Mouse (Mus musculus): ENCODE data around the gene Clvs2. TPM values are rescaled to one million over a fixed set of nuclear protein-coding genes. Genes with fewer than 3 reads are reported as not detected.
A peak's percentile ranks its signal among the peaks of the same experiment; 100 is the strongest.

Clvs2 gene
- total RNA-seq (2014; rRNA removed; ENCODE audit: low replicate concordance) (not detected in 2 replicates), polyA plus RNA-seq (2015; fragmentation: Nextera tagmentation; extraction: Ambion mirVana) (not detected in 2 replicates)

DNA sequence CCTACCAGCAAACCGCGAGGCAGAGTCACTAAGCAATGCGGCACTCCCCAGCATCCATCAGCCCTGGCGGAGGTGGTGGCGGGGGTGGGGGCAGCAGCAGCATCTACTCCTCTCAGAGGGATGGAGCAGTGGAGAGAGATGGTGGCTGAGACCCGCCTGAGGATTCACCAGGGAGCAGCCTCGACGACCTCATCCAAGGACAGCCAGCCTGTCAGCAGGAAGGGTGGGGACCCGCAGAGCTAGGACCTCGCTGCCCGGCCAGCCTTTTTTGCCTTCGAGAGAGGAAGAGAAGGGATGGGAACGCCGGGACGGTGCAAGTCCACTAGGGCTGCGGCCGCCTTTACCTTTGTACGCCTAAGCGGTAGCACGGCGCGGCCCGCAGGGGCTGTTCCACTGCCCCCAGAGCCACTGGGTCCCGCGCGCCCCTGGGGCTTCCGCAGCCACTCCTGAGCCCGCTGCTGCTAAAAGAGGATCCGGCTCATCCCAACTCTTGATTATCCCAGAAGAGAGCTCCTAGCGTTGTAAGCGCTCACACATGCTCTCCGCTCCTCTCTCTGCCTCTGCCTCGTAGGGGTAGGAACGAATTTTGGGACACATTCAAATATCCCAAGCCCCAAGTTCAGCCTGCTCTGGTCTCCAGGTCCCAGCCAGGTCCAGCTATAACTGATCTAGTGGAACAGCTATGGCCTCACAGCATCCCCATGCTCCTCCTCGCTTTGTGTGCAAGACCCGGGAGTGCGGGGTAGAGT, at the start of gene Clvs2:
Clvs2 (minus strand) TSS at position 639 of the 749 bp plus-strand sequence.
- Histone ChIP-seq H3K27ac (ENCODE audit: low read depth) (no peak within 1 kb of the TSS), H3K4me3 (ENCODE audit: low read depth, low read length) (peak within 1 kb of the TSS; percentile 27), H3K4me1 (ENCODE audit: control insufficient read depth, insufficient read depth) (no peaks in the 10 kb centered on the region), H3K27me3 (ENCODE audit: control insufficient read depth, insufficient read depth, low read length) (peaks cover 9% of the 10 kb centered on the region), H3K9ac (replicated peaks; ENCODE audit: low read depth, low read length) (no peak within 1 kb of the TSS), H3K36me3 (replicated peaks; ENCODE audit: control insufficient read depth, insufficient read depth, low read length) (no peaks in the 10 kb centered on the region), H3K9me3 (replicated peaks; ENCODE audit: control insufficient read depth, low read length) (no peaks in the 10 kb centered on the region), H3K4me2 (ENCODE audit: low read depth, low read length) (peak within 1 kb of the TSS; percentile 58)
- 2% methylated on average over 30 of the region's 37 CpGs for WGBS
- DNase-seq (ENCODE audit: low spot score): no peak
- ATAC-seq (ENCODE audit: insufficient read depth, low read depth): no peak
- TF ChIP-seq EP300 (IDR thresholded peaks at IDR 0.05; ENCODE audit: low read depth) (no peak), CTCF (IDR thresholded peaks at IDR 0.05; ENCODE audit: low read depth) (no peak)

DNA sequence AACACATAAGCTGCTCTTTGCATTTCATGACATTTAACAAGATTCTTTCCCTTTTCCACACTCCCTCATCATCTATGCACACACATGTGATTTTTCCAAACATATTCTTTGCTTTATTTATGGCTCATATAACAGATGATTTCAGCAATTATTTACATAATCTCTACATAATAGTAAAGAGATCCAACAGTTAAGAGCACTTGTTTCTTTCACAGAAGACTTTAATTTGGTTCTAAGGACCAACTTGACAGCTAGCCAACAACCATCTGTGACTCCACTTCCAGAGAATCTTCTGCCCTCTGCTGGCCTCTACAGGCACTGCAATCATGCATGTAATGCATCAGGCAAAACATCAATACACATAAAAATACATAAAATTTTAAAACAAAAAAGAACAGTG, 28.6 kb upstream of the Clvs2 start:
- no peak for ATAC-seq (ENCODE audit: insufficient read depth, low read depth)
- H3K9ac ChIP-seq (replicated peaks; ENCODE audit: low read depth, low read length): no peak overlapping the region

DNA sequence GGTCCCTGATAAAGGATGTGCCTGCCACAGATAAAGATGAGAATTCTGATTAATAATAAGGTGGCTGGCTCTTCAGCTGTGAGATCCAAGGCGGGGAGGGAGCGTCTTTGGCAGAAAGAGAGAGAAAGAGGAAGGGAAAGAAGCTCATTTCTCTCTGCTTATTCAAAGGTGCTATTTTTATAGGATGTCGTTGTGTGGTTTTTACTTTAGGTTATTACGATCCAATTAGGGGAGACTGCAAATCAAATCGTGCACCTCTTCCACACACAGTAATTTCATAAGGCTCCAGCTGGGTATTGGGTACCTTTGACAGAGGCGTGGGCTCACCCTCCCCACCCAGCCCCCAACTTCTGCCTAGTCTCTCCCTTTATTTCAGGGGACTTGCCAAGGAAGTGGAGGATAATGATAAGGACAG, 985 bp downstream of the Clvs2 start:
- H3K9ac ChIP-seq (replicated peaks; ENCODE audit: low read depth, low read length): no peak overlapping the region
- no peaks in the 10 kb centered on the region for H3K4me1 ChIP-seq (ENCODE audit: control insufficient read depth, insufficient read depth)
- H3K27me3 ChIP-seq (ENCODE audit: control insufficient read depth, insufficient read depth, low read length): peaks cover 9% of the 10 kb centered on the region
- no peaks in the 10 kb centered on the region for H3K36me3 ChIP-seq (replicated peaks; ENCODE audit: control insufficient read depth, insufficient read depth, low read length)
- no peaks in the 10 kb centered on the region for H3K9me3 ChIP-seq (replicated peaks; ENCODE audit: control insufficient read depth, low read length)
- no peak overlapping the region for H3K4me3 ChIP-seq (ENCODE audit: low read depth, low read length)
- no peak overlapping the region for H3K27ac ChIP-seq (ENCODE audit: low read depth)
- WGBS: 20% methylated on average over 6 of the region's 6 CpGs
- TF ChIP-seq CTCF (IDR thresholded peaks at IDR 0.05; ENCODE audit: low read depth) (no peak), EP300 (IDR thresholded peaks at IDR 0.05; ENCODE audit: low read depth) (no peak)
- ATAC-seq (ENCODE audit: insufficient read depth, low read depth): no peak
- H3K4me2 ChIP-seq (ENCODE audit: low read depth, low read length): no peak overlapping the region
- DNase-seq (ENCODE audit: low spot score): no peak

More for the DNA sequence above, 28.6 kb upstream of the Clvs2 start:
- H3K27me3 ChIP-seq (ENCODE audit: control insufficient read depth, insufficient read depth, low read length): no peaks in the 10 kb centered on the region
- H3K4me3 ChIP-seq (ENCODE audit: low read depth, low read length): no peak overlapping the region
- no peaks in the 10 kb centered on the region for H3K36me3 ChIP-seq (replicated peaks; ENCODE audit: control insufficient read depth, insufficient read depth, low read length)
- DNase-seq (ENCODE audit: low spot score): peak; percentile 22
- no peak overlapping the region for H3K4me2 ChIP-seq (ENCODE audit: low read depth, low read length)
- no peak for TF ChIP-seq EP300 (IDR thresholded peaks at IDR 0.05; ENCODE audit: low read depth)
- peak; percentile 67 for TF ChIP-seq CTCF (IDR thresholded peaks at IDR 0.05; ENCODE audit: low read depth)
- H3K27ac ChIP-seq (ENCODE audit: low read depth): no peak overlapping the region
- H3K9me3 ChIP-seq (replicated peaks; ENCODE audit: control insufficient read depth, low read length): no peaks in the 10 kb centered on the region
- no peaks in the 10 kb centered on the region for H3K4me1 ChIP-seq (ENCODE audit: control insufficient read depth, insufficient read depth)

DNA sequence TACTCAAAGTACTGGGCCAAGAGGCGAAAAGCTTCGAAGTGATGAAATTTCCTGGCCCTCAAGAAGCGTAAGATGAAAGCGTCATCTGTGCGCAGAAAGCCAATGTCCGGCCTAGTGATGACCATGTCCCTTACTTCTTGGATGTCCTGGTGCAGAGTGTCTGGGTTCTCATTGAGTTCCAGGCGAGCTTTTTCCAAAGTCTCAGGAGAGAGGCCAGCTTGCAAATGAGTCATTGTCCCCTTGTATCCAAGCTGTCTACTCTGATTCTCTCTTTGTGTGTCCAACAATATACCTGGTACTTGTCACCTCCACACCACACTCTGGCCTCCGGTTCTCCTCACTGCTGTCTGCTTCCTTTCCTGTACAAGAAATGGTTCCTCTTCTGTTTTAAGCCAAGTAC, 1.9 kb downstream of the Clvs2 start:
- Histone ChIP-seq H3K36me3 (replicated peaks; ENCODE audit: control insufficient read depth, insufficient read depth, low read length) (no peaks in the 10 kb centered on the region), H3K27ac (ENCODE audit: low read depth) (no peak overlapping the region), H3K9ac (replicated peaks; ENCODE audit: low read depth, low read length) (no peak overlapping the region), H3K4me1 (ENCODE audit: control insufficient read depth, insufficient read depth) (no peaks in the 10 kb centered on the region), H3K27me3 (ENCODE audit: control insufficient read depth, insufficient read depth, low read length) (peaks cover 9% of the 10 kb centered on the region), H3K9me3 (replicated peaks; ENCODE audit: control insufficient read depth, low read length) (no peaks in the 10 kb centered on the region), H3K4me2 (ENCODE audit: low read depth, low read length) (no peak overlapping the region), H3K4me3 (ENCODE audit: low read depth, low read length) (no peak overlapping the region)
- TF ChIP-seq EP300 (IDR thresholded peaks at IDR 0.05; ENCODE audit: low read depth): no peak
- TF ChIP-seq CTCF (IDR thresholded peaks at IDR 0.05; ENCODE audit: low read depth): no peak
- DNase-seq (ENCODE audit: low spot score) (no peak), ATAC-seq (ENCODE audit: insufficient read depth, low read depth) (no peak)
- WGBS: 83% methylated on average over 8 of the region's 8 CpGs

DNA sequence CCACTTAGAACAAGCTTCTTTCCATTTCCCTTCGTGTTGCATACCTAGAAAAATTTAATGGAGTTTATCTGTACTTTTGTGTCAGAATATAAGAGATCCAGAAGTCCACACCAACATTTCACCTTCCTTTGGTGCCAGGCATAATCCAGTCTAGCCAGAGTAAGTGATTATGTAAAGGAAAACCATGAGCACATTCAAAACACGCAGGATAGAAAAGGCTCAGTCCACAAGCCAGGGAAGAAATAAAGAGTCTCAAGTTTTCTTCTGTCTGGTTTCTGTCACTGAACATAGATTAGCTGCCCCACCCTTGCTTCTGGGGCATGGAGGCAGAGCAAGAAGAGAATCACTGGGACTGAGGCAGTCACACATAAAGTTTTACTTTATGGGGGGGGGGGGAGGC, 8.4 kb downstream of the Clvs2 start:
- Histone ChIP-seq H3K4me1 (ENCODE audit: control insufficient read depth, insufficient read depth) (no peaks in the 10 kb centered on the region), H3K9me3 (replicated peaks; ENCODE audit: control insufficient read depth, low read length) (no peaks in the 10 kb centered on the region), H3K27ac (ENCODE audit: low read depth) (no peak overlapping the region), H3K27me3 (ENCODE audit: control insufficient read depth, insufficient read depth, low read length) (no peaks in the 10 kb centered on the region), H3K36me3 (replicated peaks; ENCODE audit: control insufficient read depth, insufficient read depth, low read length) (no peaks in the 10 kb centered on the region), H3K4me2 (ENCODE audit: low read depth, low read length) (no peak overlapping the region), H3K4me3 (ENCODE audit: low read depth, low read length) (no peak overlapping the region), H3K9ac (replicated peaks; ENCODE audit: low read depth, low read length) (no peak overlapping the region)
- DNase-seq (ENCODE audit: low spot score) (no peak), ATAC-seq (ENCODE audit: insufficient read depth, low read depth) (no peak)
- TF ChIP-seq CTCF (IDR thresholded peaks at IDR 0.05; ENCODE audit: low read depth): no peak
- no peak for TF ChIP-seq EP300 (IDR thresholded peaks at IDR 0.05; ENCODE audit: low read depth)
- 54% methylated on average over 2 of the region's 2 CpGs for WGBS

DNA sequence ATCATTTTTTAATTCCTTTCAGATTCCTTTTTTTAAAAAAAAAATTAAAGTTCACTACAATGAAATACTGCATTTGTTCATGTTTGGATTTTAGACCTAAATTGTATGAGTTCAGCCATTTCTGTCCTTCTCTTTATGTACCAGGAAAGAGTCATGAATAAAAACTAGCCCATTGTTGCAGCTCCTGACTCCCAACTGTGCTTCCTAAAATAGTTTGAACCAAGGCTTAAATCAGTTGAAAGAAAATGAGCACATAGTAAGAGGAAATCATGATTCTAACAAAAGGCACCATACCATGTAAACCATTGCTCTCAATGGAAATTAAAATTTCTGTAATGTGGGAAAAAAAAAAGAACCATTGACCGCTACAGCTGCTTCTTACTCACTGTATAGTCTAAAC, 11.4 kb downstream of the Clvs2 start:
- ATAC-seq (ENCODE audit: insufficient read depth, low read depth) (no peak), DNase-seq (ENCODE audit: low spot score) (no peak)
- no peak overlapping the region for H3K4me2 ChIP-seq (ENCODE audit: low read depth, low read length)
- TF ChIP-seq CTCF (IDR thresholded peaks at IDR 0.05; ENCODE audit: low read depth) (no peak), EP300 (IDR thresholded peaks at IDR 0.05; ENCODE audit: low read depth) (no peak)
- 83% methylated on average over 1 of the region's 1 CpGs for WGBS
- H3K9me3 ChIP-seq (replicated peaks; ENCODE audit: control insufficient read depth, low read length): no peaks in the 10 kb centered on the region
- H3K4me1 ChIP-seq (ENCODE audit: control insufficient read depth, insufficient read depth): no peaks in the 10 kb centered on the region
- H3K9ac ChIP-seq (replicated peaks; ENCODE audit: low read depth, low read length): no peak overlapping the region
- H3K4me3 ChIP-seq (ENCODE audit: low read depth, low read length): no peak overlapping the region
- H3K27me3 ChIP-seq (ENCODE audit: control insufficient read depth, insufficient read depth, low read length): no peaks in the 10 kb centered on the region
- H3K36me3 ChIP-seq (replicated peaks; ENCODE audit: control insufficient read depth, insufficient read depth, low read length): no peaks in the 10 kb centered on the region
- no peak overlapping the region for H3K27ac ChIP-seq (ENCODE audit: low read depth)

Data from heart, postnatal 0 days (tissue).